Mouse (Mus musculus): Measurements from ENCODE around the gene Sult2a6. TPM values are rescaled to one million over a fixed set of nuclear protein-coding genes. Genes with fewer than 3 reads are reported as not detected.

Gene Sult2a6
- polyA plus RNA-seq (2012; rRNA removed) = not detected in 2 replicates

DNA sequence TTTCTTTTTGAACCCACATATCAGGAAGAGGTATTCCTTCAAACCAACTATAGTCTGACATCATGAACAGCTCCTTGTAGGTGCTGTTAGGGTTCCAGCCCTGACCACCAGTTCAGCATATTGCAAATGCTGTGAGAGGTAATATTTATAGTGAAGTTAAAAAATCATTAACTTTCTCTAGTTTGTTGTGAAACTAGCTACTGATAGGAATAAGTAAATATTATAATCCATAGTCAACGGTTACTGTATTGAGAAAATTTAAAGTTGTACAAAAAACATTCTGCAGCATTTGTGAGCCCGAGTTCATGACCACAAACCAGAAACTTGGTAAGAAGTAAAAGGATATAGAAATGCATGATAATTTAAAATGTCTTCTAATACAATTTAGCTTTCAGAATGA, at the start of gene Sult2a6:
Gene Sult2a6 (minus strand): TSS at position 101 of the 400 bp plus-strand sequence.

Other genes with a start within 250 kb of the Sult2a6 start
- gene Sult2a3, start 131.8 kb downstream of the Sult2a6 start, polyA plus RNA-seq (2012; rRNA removed) = not detected in 2 replicates
- gene Obox8, start 78.7 kb upstream of the Sult2a6 start, polyA plus RNA-seq (2012; rRNA removed) = not detected in 2 replicates
- not detected in 2 replicates for gene Sult2a8, start 191.9 kb upstream of the Sult2a6 start, polyA plus RNA-seq (2012; rRNA removed)
- not detected in 2 replicates for gene Sult2a7, start 239.4 kb upstream of the Sult2a6 start, polyA plus RNA-seq (2012; rRNA removed)

Measured in stomach, adult 2 months (tissue).